Mouse (Mus musculus) olfactory bulb, adult 2 months (tissue): ENCODE measurements at regions not wholly inside any gene's neighbourhood (a gene's known extent, or its start where the extent isn't known, plus 50 kb on each side); places are given as distances from the start of the nearest gene placed in this dataset.
A peak's percentile ranks its signal among the peaks of the same experiment; 100 is the strongest.
"Not testable (repeated sequence)": the region's sequence is repeated elsewhere in the genome, so short reads cannot be mapped to it uniquely, and the experiment has no call there.

Experiments
- H3K27ac ChIP-seq: fragments of 200-500 bp; 2 replicates; pipeline ENCODE4 v1.5.1; 2012; ENCODE audit warnings: low read depth, low read length; ENCODE audit not compliant: insufficient read depth
- H3K4me1 ChIP-seq: fragments of 200-500 bp; 2 replicates; pipeline ENCODE4 v1.6.1; 2012; ENCODE audit warnings: low read length; ENCODE audit not compliant: control insufficient read depth, insufficient read depth
- H3K4me3 ChIP-seq: fragments of 200-500 bp; 2 replicates; pipeline ENCODE4 v1.5.1; 2012; ENCODE audit warnings: mild to moderate bottlenecking, low read depth, low read length, moderate library complexity; ENCODE audit not compliant: insufficient read depth
- CTCF ChIP-seq: fragments of 200-500 bp; IDR thresholded peaks from 2 replicates; pipeline ENCODE4 v1.5.1; 2012; ENCODE audit warnings: low read depth, mild to moderate bottlenecking, low read length, moderate library complexity; ENCODE audit not compliant: insufficient read depth
- POLR2A ChIP-seq: fragments of 200-500 bp; IDR thresholded peaks from 2 replicates; pipeline ENCODE4 v1.6.1; 2012; ENCODE audit warnings: mild to moderate bottlenecking, low read depth, low read length, moderate library complexity; ENCODE audit not compliant: insufficient read depth
- WGBS: fragments of 180-500 bp; shearing (Covaris S2); methylation state at CpG from one replicate; pipeline ENCODE4 v1.1.7; 2018; 5-methylcytosine and 5-hydroxymethylcytosine counted together

GRCm38 (mm10) chr10:15321480-15321879 lies 603.5 kb upstream of the Gje1 start:
- no peak for TF ChIP-seq CTCF
- Histone ChIP-seq H3K27ac (no peak overlapping the region), H3K4me3 (no peak overlapping the region), H3K4me1 (no peaks in the 10 kb centered on the region)

GRCm38 (mm10) chr10:15317017-15317607 lies 599.1 kb upstream of the Gje1 start:
- TF ChIP-seq CTCF: no peak
- TF ChIP-seq POLR2A: no peak
- Histone ChIP-seq H3K27ac (no peak overlapping the region), H3K4me1 (no peaks in the 10 kb centered on the region), H3K4me3 (no peak overlapping the region)
- 81% methylated on average over 2 of the region's 2 CpGs for WGBS

- no peak overlapping the region for H3K27ac ChIP-seq
- TF ChIP-seq POLR2A (no peak), CTCF (no peak)
Measured at GRCm38 (mm10) chr10:15310650-15311049, 592.6 kb upstream of the Gje1 start.

GRCm38 (mm10) chr10:15305811-15306473 lies 587.9 kb upstream of the Gje1 start:
- no peaks in the 10 kb centered on the region for H3K4me1 ChIP-seq
- H3K4me3 ChIP-seq: no peak overlapping the region
- TF ChIP-seq POLR2A (no peak), CTCF (no peak)
- no peak overlapping the region for H3K27ac ChIP-seq
- 94% methylated on average over 3 of the region's 3 CpGs for WGBS

More at GRCm38 (mm10) chr10:15310650-15311049, 592.6 kb upstream of the Gje1 start:
- WGBS: 81% methylated on average over 2 of the region's 2 CpGs
- H3K4me1 ChIP-seq: no peaks in the 10 kb centered on the region
- no peak overlapping the region for H3K4me3 ChIP-seq

DNA sequence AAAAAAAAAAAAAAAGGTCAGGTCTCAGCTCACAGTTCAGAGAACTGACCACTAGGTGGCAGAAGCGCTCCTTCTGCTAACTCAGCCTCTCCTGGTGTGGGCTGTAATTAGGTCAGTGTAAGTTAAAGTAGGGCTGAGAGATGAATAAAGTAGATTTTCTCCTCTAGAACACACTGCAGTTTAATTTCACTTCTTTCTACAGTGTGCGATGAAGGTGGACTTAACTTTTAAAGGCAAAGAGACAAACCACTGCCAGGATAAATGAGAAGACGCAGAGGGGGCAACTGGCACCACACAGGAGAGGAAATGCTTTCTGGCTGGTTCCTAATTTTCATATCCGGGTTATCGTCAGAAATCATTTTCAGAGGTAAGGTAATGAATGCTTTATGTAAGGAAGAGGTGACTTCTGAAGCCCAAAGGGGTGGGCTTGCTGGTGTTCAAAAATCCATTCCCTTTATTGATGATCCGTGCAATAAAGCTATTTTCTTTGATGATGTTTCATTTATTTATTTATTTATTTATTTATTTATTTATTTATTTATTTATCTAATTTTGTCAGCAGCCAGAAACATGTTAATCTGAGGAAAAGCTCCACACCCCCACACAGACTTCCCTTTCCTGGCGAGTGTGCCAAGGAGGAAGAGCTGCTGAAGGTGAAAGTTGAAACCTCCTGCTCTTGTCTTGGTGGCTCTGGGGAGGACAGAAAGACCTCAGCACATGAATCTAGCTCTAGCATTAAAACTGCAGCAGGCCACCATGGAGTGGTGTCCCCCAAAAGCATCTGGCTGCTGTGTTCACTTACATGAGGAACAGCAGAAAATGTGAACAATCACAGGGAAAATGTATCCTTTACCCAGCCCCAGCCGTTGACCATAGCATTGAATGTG lies 582.4 kb upstream of the Gje1 start:
- H3K27ac ChIP-seq: peak overlapping the region; percentile 71

DNA sequence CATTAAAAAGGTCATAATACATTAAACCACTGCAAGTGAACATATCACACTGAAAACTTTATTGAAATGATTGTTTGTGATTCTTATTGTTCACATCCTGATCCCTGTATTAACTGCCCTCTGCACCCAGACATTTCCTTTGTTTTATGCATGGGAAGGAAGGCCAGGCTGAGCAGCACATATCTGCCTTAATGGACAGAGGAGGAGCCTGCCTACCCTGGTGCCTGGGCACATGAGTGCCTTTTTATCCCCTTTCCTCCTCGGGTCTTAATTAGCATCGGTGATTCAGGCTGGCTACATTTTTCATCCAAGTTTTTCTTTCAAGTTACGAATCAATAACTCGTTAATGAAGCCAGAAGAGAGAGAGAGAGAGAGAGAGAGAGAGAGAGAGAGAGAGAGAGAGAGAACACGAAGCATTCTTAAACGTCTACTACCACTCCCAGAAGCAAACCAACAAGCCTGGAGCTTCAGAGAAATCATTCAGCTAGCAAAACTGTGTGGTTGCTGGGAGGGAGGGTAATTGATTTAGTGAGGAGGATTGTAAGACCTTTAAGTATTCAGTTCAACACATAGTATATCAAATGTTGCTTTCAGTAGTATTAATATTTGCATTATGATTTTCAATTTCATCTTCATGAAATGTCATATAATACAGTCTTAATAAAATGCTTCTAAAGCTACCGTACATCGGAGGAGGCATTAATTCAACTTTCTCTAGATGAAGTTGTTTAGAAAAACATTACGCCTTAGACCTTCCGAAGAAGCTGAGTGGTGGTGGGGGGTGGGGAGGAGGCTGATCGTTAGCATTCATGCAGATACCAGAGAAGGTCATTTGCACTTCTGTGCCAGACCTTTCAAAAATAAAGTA lies 581.6 kb upstream of the Gje1 start:
- Histone ChIP-seq H3K27ac (peak overlapping the region; percentile 21; the same call in 1 of the 2 replicates), H3K4me3 (peak overlapping the region; percentile 27; the same call in 1 of the 2 replicates)

More for the DNA sequence above, 582.4 kb upstream of the Gje1 start:
- WGBS: 21% methylated on average over 8 of the region's 8 CpGs
- peak overlapping the region; percentile 27 for H3K4me3 ChIP-seq
- no peak for TF ChIP-seq POLR2A
- TF ChIP-seq CTCF: no peak
- no peaks in the 10 kb centered on the region for H3K4me1 ChIP-seq

GRCm38 (mm10) chr10:15297257-15297656 lies 579.2 kb upstream of the Gje1 start:
- no peak overlapping the region for H3K27ac ChIP-seq
- TF ChIP-seq POLR2A (no peak), CTCF (no peak)
- H3K4me1 ChIP-seq: no peaks in the 10 kb centered on the region
- WGBS: 97% methylated on average over 2 of the region's 2 CpGs
- H3K4me3 ChIP-seq: no peak overlapping the region

More for the DNA sequence above, 581.6 kb upstream of the Gje1 start:
- 15% methylated on average over 11 of the region's 11 CpGs for WGBS
- no peak for TF ChIP-seq CTCF
- TF ChIP-seq POLR2A: no peak
- H3K4me1 ChIP-seq: no peaks in the 10 kb centered on the region

DNA sequence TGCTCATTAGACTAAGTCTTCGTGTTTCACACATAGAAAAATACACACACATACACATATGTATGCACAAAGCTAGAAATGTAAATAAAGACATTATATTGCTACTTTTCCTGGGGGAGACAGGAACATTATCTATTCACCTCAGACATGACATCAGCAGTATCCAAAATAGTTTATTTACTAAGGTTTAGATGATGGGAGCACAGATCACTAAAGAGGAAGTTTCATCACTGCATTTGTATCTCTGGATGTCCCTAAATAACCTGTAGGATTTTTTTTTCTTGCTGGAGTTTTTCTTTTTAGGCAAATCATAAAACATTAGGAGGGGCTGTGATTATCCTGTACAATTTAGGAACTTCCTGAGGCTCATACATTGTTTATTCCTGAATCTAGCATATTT lies 576.1 kb upstream of the Gje1 start:
- WGBS: 69% methylated on average over 1 of the region's 1 CpGs
- no peak overlapping the region for H3K4me3 ChIP-seq
- H3K4me1 ChIP-seq: no peaks in the 10 kb centered on the region
- TF ChIP-seq POLR2A (no peak), CTCF (no peak)
- H3K27ac ChIP-seq: no peak overlapping the region

DNA sequence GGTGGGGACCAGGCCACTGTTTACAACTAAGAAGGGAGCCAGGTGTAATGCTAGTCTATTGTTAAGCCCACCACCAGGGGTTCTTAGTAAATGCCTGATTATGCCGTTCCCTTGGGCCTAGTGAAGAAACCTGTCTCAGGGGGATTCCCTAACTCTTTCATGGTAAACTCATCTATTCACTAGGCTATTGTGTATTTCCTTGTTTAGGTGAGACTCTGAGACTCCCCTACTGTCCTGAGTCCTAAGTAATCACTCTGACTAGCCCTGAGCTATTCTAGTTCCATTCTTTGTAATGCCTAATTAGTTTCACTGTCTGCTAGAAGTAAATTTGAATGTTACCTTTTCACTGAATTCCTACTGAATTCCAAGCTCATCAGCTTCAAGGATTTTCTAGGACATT lies 545.3 kb upstream of the Gje1 start:
- 56% methylated on average over 1 of the region's 1 CpGs for WGBS
- not testable (repeated sequence) for H3K4me3 ChIP-seq, H3K27ac ChIP-seq, H3K4me1 ChIP-seq

DNA sequence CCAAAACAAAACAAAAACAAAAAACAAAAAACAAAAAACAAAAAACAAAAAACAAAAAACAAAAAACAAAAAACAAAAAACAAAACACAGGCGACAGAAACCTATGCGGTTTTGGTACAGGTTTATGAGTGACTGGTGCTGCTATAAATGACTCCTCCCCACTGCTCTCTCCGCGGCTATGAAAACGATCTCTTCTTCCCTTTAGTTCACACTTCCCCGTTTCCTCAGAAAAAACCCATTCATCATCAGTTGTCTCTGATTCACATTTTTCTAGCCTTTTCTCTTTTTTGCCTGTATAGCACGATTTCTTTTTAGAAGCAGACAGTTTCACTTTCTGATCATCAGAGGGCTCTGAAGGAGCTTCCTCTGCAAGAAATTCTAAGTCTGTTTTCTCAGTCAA lies 544.3 kb upstream of the Gje1 start:
- 78% methylated on average over 7 of the region's 7 CpGs for WGBS
- not testable (repeated sequence) for H3K4me1 ChIP-seq, H3K27ac ChIP-seq, H3K4me3 ChIP-seq
